Mouse (Mus musculus) cerebellum, postnatal 25 days (tissue): Measurements from ENCODE around the gene Vmn1r3.
"Not testable (repeated sequence)": the region's sequence is repeated elsewhere in the genome, so short reads cannot be mapped to it uniquely, and the experiment has no call there.

ENCODE experiments used
- DNase-seq, 2 experiments: peaks; one replicate each; pipeline ENCODE4 v3.0.0; 2021; ENCODE audit warnings: mixed read lengths in 2 of 2

Vmn1r3 gene

DNA sequence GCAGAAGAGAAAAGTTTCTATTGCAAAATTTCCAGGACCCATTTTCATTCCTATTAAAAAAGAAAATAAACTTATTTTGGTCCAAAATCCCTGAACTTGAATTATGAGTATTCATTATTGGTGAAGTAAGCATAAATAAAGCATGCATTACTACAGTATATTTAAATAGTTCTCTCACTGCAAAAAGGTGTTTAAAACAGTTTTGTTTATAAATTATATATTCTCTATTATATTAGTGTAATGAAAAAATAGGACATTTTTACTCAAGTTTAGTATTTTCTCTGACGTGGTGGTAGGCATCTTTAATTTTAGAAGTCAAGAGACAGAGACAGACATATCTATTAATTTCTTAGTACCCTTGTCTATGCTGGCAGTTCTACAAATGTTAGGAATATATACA is at the start of gene Vmn1r3:
Gene Vmn1r3 (minus strand): TSS at position 101 of the 400 bp plus-strand sequence.
- DNase-seq: not testable (repeated sequence)

DNA sequence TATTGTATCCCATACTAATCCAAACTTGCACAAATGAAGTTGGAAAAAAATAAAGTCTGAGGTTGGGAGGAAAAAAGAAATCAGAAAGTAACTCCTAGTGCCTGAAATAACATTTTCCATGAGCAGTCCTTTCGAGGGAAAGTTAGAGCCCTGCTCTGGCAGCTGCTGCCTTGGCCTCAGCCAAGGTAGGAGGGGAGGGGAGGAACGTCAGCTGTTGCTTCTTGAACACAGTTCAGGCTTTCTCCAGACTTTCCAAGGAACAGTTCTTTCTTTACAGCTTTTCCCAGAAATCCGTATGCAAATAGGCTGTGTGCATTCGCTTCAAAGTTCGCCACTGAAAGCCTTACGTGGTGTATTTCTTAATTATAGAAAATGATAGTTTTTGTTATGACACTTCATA is 46.9 kb upstream of the Vmn1r3 start:
- DNase-seq: no peak

DNA sequence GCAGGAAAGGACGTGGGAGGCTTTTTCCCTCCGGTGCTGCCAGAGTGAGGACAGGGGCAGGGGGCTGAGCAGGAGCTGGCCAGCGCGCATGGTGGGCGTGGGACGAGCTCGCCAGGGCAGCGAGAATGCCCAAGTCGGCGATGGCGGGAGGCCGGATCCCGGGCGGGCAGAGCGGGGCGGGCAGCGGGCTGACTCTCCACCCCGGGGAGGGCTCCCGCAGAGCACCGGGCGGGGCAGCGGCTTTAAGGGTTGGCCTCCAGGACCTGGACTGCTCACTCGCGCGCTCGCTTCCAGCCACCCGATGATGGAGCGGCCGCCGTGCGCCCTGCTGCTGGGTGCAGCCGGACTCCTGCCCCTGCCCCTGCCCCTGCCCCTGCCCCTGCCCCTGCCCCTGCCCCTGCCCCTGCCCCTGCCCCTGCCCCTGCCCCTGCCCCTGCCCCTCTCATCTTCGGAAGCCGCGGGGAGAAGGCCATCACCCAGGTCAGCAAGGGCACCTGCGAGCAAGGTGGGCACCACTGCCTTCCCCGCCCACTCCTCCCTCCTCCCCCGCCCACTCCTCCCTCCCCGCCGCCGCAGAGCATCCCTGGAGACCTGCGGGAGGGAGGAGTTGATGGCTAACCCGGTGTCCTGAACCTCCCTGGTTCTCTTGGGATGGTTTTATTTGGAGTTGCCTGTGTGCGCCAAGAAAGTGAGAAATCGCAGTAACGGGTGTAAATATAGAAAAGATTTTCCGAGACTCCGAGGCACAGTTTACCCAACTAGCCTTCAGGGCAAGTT is 45.9 kb upstream of the Vmn1r3 start:
- DNase-seq: peak; percentile 17 to 31

DNA sequence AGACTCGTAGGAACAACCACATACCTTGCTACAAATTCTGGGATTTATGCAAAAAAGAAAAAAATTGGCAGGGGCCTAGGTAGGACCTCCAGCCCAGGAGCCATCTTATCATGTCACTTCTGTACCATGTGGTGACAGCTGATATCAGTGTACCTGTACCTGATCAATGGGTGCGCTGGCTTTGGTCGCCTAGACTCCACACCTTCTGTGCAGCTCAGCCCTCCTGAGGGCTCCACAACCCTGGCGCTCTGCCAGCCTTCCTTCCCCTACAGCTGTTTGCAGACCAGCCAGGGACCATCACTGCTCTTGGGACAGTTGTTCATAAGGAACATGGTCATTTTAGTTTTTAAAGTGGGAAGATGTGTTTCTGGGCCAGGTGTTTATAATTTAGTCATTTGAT is 44.4 kb upstream of the Vmn1r3 start:
- peak; percentile 25 to 44 for DNase-seq

DNA sequence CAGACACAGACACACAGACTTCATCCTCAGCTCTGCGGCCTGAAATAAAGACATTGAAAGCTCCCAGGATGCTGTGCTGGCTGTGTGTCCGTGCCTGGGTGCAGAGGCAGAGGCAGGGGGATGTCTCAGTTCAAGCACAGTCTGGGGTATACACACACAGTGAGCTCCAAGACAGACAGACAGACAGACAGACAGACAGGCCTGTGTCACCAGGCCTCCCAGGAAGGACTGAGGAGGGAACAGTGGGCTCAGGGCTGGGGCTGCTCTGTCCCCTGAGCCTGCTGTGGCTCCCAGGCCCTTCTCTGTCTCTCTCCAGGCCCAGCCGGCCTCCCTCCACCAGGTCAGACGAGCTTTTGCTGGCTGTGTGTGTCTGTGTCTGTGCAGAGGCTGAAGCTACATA is 43.3 kb upstream of the Vmn1r3 start:
- DNase-seq: no peak

DNA sequence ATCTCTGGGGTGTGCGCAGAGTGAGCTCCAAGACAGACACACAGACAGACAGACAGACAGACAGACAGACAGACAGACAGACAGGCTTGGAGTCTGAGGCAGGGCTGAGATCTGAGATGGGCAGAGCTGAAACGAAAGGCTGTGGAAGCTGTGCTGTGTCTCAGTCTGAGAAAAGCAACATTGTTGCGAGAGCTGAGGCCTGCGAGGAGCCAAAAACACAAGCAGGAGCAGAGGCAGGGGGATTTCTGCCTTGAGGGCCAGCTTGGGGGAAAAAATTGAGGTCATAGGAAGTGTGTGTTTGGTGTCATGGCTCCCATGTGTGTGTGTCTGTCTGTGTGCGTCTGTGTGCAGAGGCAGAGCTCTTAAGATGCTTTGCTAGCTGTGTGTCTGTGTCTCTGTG is 42.6 kb upstream of the Vmn1r3 start:
- DNase-seq: no peak

DNA sequence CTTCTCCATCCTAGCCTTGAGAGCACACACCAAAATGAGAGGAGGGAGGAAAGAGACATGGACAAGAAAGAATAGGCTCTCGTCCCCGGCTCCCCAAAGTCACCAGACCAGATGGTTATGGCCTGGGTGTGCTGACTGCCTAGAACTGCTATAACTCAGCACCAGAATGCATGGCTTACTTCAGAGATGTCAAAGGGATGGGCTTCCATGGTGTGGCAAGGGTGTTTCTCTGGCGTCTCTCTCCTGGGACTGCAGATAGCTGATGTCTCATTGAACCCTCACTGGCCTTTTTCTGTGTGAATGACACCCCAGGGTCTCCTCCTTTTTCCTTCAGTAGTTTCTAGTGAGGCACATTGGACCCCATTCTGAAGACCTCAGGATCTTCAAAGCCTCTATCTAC is 41.3 kb upstream of the Vmn1r3 start:
- DNase-seq: no peak

GRCm38 (mm10) chr4:3225416-3225815 is 40.3 kb upstream of the Vmn1r3 start:
- DNase-seq: not testable (repeated sequence)

DNA sequence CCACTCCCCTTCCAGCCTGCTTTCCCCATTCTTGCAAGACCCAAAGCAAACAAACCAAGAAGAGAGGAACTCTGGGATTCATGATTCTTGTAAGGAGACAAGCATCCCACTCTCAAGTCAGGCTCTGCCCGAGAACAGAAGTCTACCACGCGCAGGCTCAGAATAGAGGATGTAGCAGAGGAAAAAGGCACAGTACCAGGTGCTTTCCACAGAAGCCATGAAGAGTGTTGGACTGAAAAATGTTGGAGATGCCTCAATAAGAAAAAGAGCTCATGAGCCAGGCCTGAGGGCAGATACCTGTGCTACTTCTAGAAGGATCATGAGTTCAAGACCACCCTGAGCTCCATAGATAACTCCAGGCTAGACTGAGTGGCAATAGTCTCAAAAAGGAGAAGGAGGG is 39.7 kb upstream of the Vmn1r3 start:
- not testable (repeated sequence) for DNase-seq

DNA sequence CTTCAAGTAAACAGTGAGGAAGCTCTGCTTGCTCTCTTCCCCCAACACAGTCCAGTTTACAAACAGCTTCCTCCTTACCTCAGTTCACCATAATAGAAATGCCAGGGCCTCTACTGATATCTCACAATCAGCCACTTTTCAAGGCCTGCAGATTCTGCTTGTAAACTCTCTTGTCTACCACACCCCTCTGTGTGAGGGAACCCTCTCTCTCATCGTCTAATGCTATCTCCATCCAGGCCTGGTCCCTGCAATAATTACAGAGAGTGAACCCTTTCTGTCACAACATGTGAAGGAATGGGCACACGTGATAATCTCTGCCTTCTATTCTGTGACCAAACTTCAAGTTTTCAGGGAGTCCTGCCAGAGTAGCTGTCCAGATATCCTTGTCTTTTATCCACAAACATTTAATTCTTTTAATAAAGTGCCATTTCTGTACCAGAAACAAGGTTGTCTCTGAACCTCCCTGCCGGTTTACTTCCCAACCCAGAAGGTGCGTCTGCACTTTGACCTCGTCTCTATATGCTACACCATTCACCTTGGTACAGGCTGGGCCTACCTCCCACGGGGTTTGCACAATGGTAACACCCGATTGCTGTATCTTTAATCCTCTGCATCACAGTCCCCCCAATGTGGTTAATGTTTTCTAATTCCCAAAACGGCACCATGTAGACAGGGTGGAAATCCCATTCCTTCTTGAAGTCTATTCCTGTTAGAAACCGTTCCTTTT is 38.5 kb upstream of the Vmn1r3 start:
- DNase-seq: not testable (repeated sequence)

DNA sequence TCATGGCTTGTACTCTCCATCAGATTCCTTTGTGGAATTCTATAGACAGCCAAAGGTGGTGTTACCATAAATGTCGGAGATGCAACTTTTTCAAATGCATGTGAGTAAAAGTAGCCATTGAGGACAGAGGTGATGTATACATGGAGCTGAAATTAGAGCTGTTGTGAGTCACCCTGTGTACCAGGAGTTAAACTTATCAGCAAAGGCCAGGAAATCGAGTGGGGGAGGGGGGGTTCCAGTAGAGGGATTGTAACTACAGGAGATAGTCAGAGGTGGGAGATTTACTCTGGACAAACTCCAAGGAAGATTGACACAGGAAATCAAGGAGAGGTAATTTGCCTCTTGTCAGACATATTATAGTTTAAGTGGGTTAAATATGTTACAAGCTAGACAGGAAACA is 31.2 kb upstream of the Vmn1r3 start:
- DNase-seq: not testable (repeated sequence)

GRCm38 (mm10) chr4:3213349-3213748 is 28.2 kb upstream of the Vmn1r3 start:
- not testable (repeated sequence) for DNase-seq

DNA sequence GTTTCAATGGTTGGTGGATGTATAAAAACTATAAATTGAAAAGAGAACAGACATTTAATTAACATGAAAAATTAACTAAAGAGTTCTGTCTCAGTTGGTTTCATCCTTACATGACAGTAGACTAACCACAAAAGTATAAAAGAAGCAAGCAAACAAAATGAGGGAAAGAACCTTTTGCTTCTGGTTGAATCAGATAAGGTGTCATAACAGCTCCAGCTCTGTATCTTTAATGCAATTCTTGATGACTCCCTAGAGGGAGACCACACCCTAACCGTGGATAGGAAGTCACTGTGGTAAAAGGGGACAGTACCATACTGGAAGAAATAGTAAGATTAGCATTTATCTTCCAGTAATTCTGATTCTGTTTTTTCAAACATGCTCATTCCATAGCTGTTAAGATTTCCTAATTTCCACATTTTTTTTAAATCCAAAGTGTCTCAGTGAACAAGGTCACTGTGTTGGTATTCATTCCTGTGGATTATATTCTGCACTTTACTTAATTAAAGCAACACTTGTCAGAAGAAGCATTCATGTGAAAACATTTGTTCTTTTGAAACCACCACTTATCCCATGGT is 24.6 kb upstream of the Vmn1r3 start:
- DNase-seq: not testable (repeated sequence)

GRCm38 (mm10) chr4:3176746-3177490 is 8.2 kb downstream of the Vmn1r3 start:
- peak in 1 of 2 experiments; percentile 6 for DNase-seq

DNA sequence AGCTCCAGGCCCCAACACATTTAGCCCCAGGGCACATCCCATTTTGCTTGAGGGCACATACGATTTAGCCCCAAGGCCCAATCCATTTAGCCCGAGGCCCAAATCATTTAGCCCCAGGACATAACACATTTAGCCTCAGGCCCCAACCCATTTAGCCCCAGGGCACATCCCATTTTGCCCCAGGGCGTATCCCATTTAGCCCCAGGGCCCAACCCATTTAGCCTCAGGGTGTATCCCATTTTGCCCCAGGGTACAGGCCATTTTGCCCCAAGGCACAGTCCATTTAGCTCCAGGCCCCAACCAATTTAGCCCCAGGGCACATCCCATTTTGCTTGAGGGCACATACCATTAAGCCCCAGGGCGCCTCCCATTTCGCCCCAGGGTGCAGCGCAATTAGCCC is 9.0 kb downstream of the Vmn1r3 start:
- DNase-seq: not testable (repeated sequence)

GRCm38 (mm10) chr4:3175756-3176155 is 9.4 kb downstream of the Vmn1r3 start:
- DNase-seq: not testable (repeated sequence)

DNA sequence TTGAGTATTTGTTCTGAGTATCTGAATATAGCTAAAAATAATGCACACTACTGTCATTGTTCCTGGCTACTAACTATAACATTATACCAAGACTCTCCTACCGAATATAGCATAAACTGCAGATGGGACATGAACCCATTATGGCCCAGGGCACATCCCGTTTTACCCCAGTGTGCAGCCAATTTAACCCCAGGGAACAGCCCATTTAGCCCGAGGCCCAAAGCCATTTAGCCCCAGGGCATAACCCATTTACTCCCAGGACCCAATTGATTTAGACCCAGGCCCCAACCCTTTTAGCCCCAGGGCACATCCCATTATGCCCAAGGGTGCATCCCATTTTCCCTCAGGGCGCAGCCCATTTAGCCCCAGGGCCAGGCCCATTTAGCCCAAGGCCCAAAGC is 10.6 kb downstream of the Vmn1r3 start:
- not testable (repeated sequence) for DNase-seq

GRCm38 (mm10) chr4:3167020-3167419 is 18.1 kb downstream of the Vmn1r3 start, which contains the start of gene Vmn1r2:
Vmn1r2 (plus strand) TSS chr4:3167320.
- DNase-seq: not testable (repeated sequence)

DNA sequence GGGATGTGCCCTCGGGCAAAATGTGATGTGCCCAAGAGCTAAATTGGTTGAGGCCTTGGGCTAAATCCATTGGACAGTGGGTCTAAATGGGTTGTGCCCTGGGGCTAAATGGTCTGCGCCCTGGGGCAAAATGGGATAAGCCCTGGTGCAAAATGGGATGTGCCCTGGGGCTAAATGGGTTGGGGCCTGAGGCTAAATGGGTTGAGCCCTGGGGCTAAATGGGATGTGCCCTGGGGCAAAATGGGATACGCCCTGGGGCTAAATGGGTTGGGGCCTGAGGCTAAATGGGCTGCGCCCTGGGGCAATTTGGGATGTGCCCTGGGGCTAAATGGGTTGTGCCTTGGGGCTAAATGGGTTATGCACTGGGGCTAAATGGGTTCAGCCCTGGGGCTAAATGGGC is 20.1 kb downstream of the Vmn1r3 start:
- peak in 1 of 2 experiments; percentile 25 for DNase-seq

DNA sequence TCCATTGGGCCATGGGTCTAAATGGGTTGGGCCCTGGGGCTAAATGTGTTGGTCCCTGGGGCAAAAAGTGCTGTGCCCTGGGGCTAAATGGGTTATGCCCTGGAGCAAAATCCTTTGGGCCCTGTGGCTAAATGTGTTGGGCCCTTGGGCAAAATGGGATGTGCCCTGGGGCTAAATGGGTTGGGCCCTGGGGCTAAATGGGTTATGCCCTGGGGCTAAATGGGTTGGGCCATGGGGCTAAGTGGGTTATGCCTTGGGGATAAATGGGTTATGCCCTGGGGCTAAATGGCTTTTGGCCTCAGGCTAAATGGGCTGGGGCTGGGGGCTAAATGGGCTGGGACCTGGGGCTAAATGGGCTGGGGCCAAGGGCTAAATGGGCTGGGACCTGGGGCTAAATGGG is 20.7 kb downstream of the Vmn1r3 start:
- DNase-seq: not testable (repeated sequence)

GRCm38 (mm10) chr4:3153320-3153719 is 31.8 kb downstream of the Vmn1r3 start:
- not testable (repeated sequence) for DNase-seq

GRCm38 (mm10) chr4:3147926-3148325 is 37.2 kb downstream of the Vmn1r3 start:
- not testable (repeated sequence) for DNase-seq
